Mouse (Mus musculus): ENCODE measurements around the gene A730015C16Rik.

A730015C16Rik gene

GRCm38 (mm10) chr4:108830698-108831097 is 17.7 kb downstream of the A730015C16Rik start:
- no peak for DNase-seq (ENCODE audit: low read depth, low spot score)

GRCm38 (mm10) chr4:108826643-108827042 is 21.8 kb downstream of the A730015C16Rik start:
- DNase-seq (ENCODE audit: low read depth, low spot score), result no peak

- DNase-seq (ENCODE audit: low read depth, low spot score), result no peak
These were observed 22.3 kb downstream of the A730015C16Rik start for GRCm38 (mm10) chr4:108826096-108826495.

- no peak for DNase-seq (ENCODE audit: low read depth, low spot score)
These were observed 22.7 kb downstream of the A730015C16Rik start for GRCm38 (mm10) chr4:108825677-108826076.

DNA sequence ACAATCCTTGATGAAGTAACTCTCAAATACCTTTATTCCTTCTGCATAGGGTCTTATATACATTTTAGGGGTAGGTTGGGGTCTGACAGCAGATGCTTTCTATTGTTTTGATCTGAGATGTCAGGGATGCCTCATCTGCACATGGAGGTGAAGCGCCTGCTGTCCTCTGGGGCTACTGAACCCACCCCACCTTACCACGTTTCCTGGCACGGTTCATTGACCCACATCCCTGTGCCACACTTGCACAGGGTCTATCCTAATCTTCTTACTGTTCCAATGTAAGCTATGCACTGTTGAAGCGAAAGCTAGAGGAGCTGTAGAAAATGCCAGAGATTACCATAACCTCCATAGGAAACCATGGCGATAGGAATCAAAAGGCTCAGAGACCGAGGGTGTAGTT is 36.9 kb downstream of the A730015C16Rik start:
- DNase-seq (ENCODE audit: low read depth, low spot score), result no peak

GRCm38 (mm10) chr4:108811142-108811541 is 37.3 kb downstream of the A730015C16Rik start:
- no peak for DNase-seq (ENCODE audit: low read depth, low spot score)

DNA sequence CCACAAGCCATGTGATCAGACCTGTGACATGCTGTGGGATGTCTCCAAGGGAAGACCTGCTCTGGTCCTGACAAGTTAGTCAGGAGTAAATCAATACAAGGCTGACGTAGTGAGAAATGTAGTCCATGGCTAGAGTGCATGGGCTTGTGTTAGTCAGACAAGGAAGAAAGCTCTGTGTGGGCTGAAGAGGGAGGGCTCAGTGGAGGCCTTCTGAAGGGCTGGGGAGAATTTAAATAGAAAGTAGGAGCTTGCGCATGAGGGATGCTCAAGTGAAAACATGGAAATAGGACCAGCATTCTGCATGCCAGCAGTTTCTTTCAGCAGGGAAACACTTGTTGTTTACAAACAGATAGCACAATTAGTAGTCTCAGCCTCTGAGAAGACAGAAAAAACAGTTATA is 44.9 kb downstream of the A730015C16Rik start:
- no peak for DNase-seq (ENCODE audit: low read depth, low spot score)

DNA sequence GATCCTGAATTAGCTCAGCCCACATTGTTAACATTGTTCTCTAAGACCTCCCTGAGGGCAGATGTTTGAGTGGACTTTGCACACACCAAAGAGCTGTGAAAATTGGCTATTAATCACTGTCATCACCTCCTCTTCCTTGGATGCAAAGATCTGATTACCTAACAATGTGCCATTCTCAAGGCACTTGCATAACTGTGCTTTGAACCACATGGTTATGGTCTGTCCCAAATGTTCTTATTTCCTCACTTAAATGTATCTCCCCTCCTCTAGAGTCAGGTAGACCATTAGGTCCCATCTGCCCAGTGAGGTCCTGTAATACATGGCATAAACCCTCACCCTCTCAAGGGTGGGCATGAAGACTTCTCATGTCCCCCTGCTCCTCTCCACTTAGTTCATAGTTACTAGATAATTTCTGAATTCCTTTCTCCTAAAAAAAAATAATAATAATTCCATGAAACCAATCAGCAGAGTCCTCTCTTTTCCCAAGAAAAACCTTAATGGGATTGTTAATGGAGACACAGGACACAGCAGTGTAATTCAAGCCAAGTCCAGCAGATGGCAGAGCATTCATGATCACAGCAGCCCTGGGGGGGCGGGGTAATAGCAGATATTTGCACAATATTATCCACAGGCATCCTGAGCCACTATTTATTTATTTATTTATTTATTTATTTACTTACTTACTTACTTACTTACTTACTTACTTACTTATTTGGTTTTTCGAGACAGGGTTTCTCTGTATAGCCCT is 50.2 kb downstream of the A730015C16Rik start:
- peak; percentile 49 for DNase-seq (ENCODE audit: low read depth, low spot score)

All from CD4-positive helper T cell, adult 2 months (primary cell).